Mouse (Mus musculus) erythroblast, embryonic 14.5 days (primary cell): Measurements from ENCODE around the gene Olfr625-ps1.

Source experiments
- GATA1 ChIP-seq: IDR thresholded peaks from 2 replicates; pipeline ENCODE4 v1.6.1; 2012; ENCODE audit warnings: low read length, inconsistent platforms, mixed read lengths
- TAL1 ChIP-seq: IDR thresholded peaks from 3 replicates; pipeline ENCODE4 v1.6.1; 2012; ENCODE audit warnings: low read length, inconsistent platforms, mixed read lengths

GRCm38 (mm10) chr7:103642602-103643001 lies 39.9 kb upstream of the Olfr625-ps1 start, which contains the start of gene Olfr622:
- TF ChIP-seq GATA1 (no peak), TAL1 (no peak)
